Mouse (Mus musculus): ENCODE measurements at regions not wholly inside any gene's neighbourhood (a gene's known extent, or its start where the extent isn't known, plus 50 kb on each side); places are given as distances from the start of the nearest gene placed in this dataset.

DNA sequence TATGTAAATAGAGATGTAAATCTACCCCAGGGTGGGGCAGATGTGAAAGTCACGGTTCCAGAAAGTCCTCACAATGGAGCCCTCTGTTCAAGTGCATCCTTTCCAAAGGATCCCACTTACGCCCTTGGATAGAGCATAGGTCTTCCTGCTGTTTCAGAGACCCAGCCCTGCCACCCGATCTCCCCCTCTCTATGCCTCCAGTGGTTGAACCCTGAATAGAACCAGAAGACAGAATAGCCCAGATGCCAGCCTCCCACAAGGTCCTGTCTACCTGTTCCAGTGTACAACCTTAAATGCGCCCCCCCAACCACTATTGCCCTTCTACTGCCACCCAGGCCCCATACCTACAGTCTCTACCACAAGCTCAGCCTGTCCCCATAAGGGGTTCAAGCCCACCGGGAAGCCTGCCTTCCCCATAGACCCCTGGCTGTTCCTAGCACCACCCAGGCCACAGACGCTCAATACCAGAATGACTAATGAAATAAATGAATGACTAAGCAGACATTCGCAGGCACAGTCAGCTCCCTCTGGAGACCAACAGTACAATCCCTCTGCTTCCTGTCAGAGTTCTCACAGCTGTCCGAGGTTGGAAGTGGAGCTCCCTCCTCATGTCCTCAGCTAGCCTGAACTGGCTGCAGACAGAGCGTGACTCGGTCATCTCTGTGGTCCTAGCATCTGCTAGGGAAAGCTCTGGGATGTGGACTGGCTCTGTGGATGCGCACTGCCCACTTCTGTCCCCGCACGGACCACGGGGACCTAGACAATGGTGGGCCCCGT lies 133.4 kb upstream of the 1600014C23Rik start:
- TF ChIP-seq ZC3H11A (IDR thresholded peaks at IDR 0.05; ENCODE audit: low read depth, low read length) (no peak), TBP (conservative IDR thresholded peaks at IDR 0.05; ENCODE audit: low read depth, low read length) (no peak), CTCF (conservative IDR thresholded peaks at IDR 0.05 in 1 of 2, IDR thresholded peaks at IDR 0.05 in 1 of 2; ENCODE audit: low read depth in 2 of 2, low read length in 2 of 2) (no peak)

Measured in CH12.LX (cell line).